Mouse (Mus musculus) left cerebral cortex, adult 6 months (tissue): ENCODE results near the gene Zkscan17. TPM values are rescaled to one million over a fixed set of nuclear protein-coding genes. Genes with fewer than 3 reads are reported as not detected.

ENCODE experiments used
- long read RNA-seq, 2 experiments: library from polyadenylated mRNA; unstranded; transcript quantifications; one replicate each; pipeline ENCODE4 v2.0.0; 2019 to 2020
- polyA plus RNA-seq: library from polyadenylated mRNA; unstranded; fragments of <200 nt; fragmentation: Nextera tagmentation; gene quantifications from 2 replicates; pipeline ENCODE4 v1.2.3, GENCODE M21; 2021

Zkscan17 gene
- polyA plus RNA-seq: 3.2 and 4.3 TPM in 2 replicates
- long read RNA-seq, experiment 1, full-length matches to known transcripts: 7 of 25 reads
- long read RNA-seq, experiment 1, partial matches to known transcripts: 6 of 25 reads
- long read RNA-seq, experiment 1, other reads (novel, unspliced or antisense): 12 of 25 reads
- long read RNA-seq, experiment 2, partial matches to known transcripts: 0 of 4 reads
- long read RNA-seq, experiment 2, other reads (novel, unspliced or antisense): 4 of 4 reads

GRCm38 (mm10) chr11:59526472-59527080, at the start of gene Zkscan17:
Zkscan17 (minus strand) TSS chr11:59526751.

GRCm38 (mm10) chr11:59576135-59576534, 49.6 kb upstream of the Zkscan17 start, which contains the start of gene Olfr222:
Olfr222 (minus strand) TSS chr11:59576235.

GRCm38 (mm10) chr11:59541324-59541723, 14.8 kb upstream of the Zkscan17 start, which contains the start of gene Nlrp3:
Nlrp3 (plus strand) TSS chr11:59541568.

GRCm38 (mm10) chr11:59472326-59472677, 54.2 kb downstream of the Zkscan17 start, which contains the start of gene Zfp867:
Zfp867 (minus strand) TSS chr11:59472474.

GRCm38 (mm10) chr11:59451086-59451485, 75.5 kb downstream of the Zkscan17 start, which contains the start of gene Snap47:
Snap47 (minus strand) TSS chr11:59451186.

GRCm38 (mm10) chr11:59449741-59450229, 76.8 kb downstream of the Zkscan17 start, which contains the start of gene Jmjd4:
Jmjd4 (plus strand) TSS chr11:59450045.

Other genes starting within 250 kb of the Zkscan17 start
- not detected in 2 replicates for gene Wnt3a, start 236.0 kb downstream of the Zkscan17 start, polyA plus RNA-seq
- 4.4 and 5.4 TPM in 2 replicates for gene Wnt9a, start 219.8 kb downstream of the Zkscan17 start, polyA plus RNA-seq
- not detected in 2 replicates for gene Prss38, start 151.1 kb downstream of the Zkscan17 start, polyA plus RNA-seq
- gene Jmjd4, start 76.7 kb downstream of the Zkscan17 start, polyA plus RNA-seq: 8.1 and 11.6 TPM in 2 replicates
- 606 and 669 TPM in 2 replicates for gene Snap47, start 75.6 kb downstream of the Zkscan17 start, polyA plus RNA-seq
- 2.1 and 3.8 TPM in 2 replicates for gene Zfp867, start 54.3 kb downstream of the Zkscan17 start, polyA plus RNA-seq
- 0.69 and 0.75 TPM in 2 replicates for gene Nlrp3, start 14.8 kb upstream of the Zkscan17 start, polyA plus RNA-seq
- not detected in 2 replicates for gene Olfr222, start 49.5 kb upstream of the Zkscan17 start, polyA plus RNA-seq
- gene Olfr223, start 66.5 kb upstream of the Zkscan17 start, polyA plus RNA-seq: not detected in 2 replicates
- 29.8 and 39.8 TPM in 2 replicates for gene Mprip, start 134.6 kb upstream of the Zkscan17 start, polyA plus RNA-seq